Comparison of ENCODE assay signal across 11 mouse cellular contexts in genomic region chr16:32821772-32822449, GRCm38 (mm10). TPM values are rescaled to one million over a fixed set of nuclear protein-coding genes. Genes with fewer than 3 reads are reported as not detected.
DNase-seq lines count a peak whose midpoint lies in the region; ATAC-seq lines count a peak whose summit lies in the region.
"Had no signal": no experiment of that assay in that cellular context is flagged by ENCODE, and none has a peak within 500 bp of the region (broad histone marks: within the 10 kb centered on the region; RNA-seq: fewer than 3 reads in every experiment).

No protein-coding gene starts in this region.

- H3K27ac ChIP-seq in limb, embryonic 15.5 days = peak overlapping the region; percentile 44; the same call in 1 of the 2 replicates
- no peak overlapping the region for H3K27ac ChIP-seq in forebrain, embryonic 10.5 days

- peaks cover 5% of the 10 kb centered on the region for H3K27me3 ChIP-seq in megakaryocyte, embryonic 14.5 days (replicated peaks)
- no peaks in the 10 kb centered on the region for H3K27me3 ChIP-seq in limb, embryonic 15.5 days
- H3K27me3 ChIP-seq in forebrain, embryonic 10.5 days (ENCODE audit: poor library complexity, severe bottlenecking) = no peaks in the 10 kb centered on the region

- no peak overlapping the region for H3K4me2 ChIP-seq in limb, embryonic 15.5 days

- ATAC-seq in megakaryocyte, adult 5-6 weeks (ENCODE audit: poor library complexity, severe bottlenecking) = no peak
- no peak for ATAC-seq in limb, embryonic 15.5 days (ENCODE audit: insufficient number of reproducible peaks, low FRiP score, low TSS enrichment, low read depth)

- H3K36me3 ChIP-seq in megakaryocyte, embryonic 14.5 days (replicated peaks; ENCODE audit: low read length) = peaks cover 61% of the 10 kb centered on the region
- peaks cover 47% of the 10 kb centered on the region for H3K36me3 ChIP-seq in limb, embryonic 15.5 days
- peaks cover 53% of the 10 kb centered on the region for H3K36me3 ChIP-seq in forebrain, embryonic 10.5 days (replicated peaks)

- WGBS in limb, embryonic 15.5 days = 57% methylated on average over 10 of the region's 10 CpGs
- 81% methylated on average over 10 of the region's 10 CpGs for WGBS in forebrain, embryonic 10.5 days

- H3K4me3 ChIP-seq in megakaryocyte, embryonic 14.5 days (replicated peaks) = peak overlapping the region; percentile 55
- no peak overlapping the region for H3K4me3 ChIP-seq in limb, embryonic 15.5 days
- no peak overlapping the region for H3K4me3 ChIP-seq in forebrain, embryonic 10.5 days

- H3K4me1 ChIP-seq in megakaryocyte, embryonic 14.5 days = peaks cover 35% of the 10 kb centered on the region
- H3K4me1 ChIP-seq in limb, embryonic 15.5 days = 0 out of 2 replicates have a peak, but pooled peaks cover 2% of the 10 kb centered on the region
- H3K4me1 ChIP-seq in forebrain, embryonic 10.5 days = no peaks in the 10 kb centered on the region; the same call in 1 of the 2 replicates

- peak; percentile 71 to 86 for DNase-seq in heart, adult 18-20 months
- peak; percentile 26 for DNase-seq in yolk sac, embryonic 10.5 days (ENCODE audit: low spot score)
- DNase-seq in forebrain, embryonic 10.5 days (ENCODE audit: extremely low spot score, low spot score) = no peak
- no peak for DNase-seq in layer of hippocampus, adult 9-10 months (ENCODE audit: low spot score)
- DNase-seq in thymus, postnatal 36 days = no peak
- DNase-seq: cerebellum, adult 11-12 months had no signal

- no peaks in the 10 kb centered on the region for H3K9me3 ChIP-seq in megakaryocyte, embryonic 14.5 days
- no peaks in the 10 kb centered on the region for H3K9me3 ChIP-seq in limb, embryonic 15.5 days
- H3K9me3 ChIP-seq in forebrain, embryonic 10.5 days = no peaks in the 10 kb centered on the region
- H3K9me3 ChIP-seq: G1E had no signal

- no peak overlapping the region for H3K9ac ChIP-seq in limb, embryonic 15.5 days

RNA-seq across cellular contexts. Expression of gene Smbd1, which starts 11.6 kb away (rescaled TPM):
- polyA plus RNA-seq in megakaryocyte, embryonic 14.5 days (2012; ENCODE audit: insufficient read depth, low replicate concordance) = not detected in 2 replicates
- not detected in 2 replicates for total RNA-seq in megakaryocyte, adult 5-6 weeks (2015)
- total RNA-seq in megakaryocyte, adult 5-6 weeks (2017) = not detected in 2 replicates
- not detected for total RNA-seq in heart, adult 18-20 months (2021)
- polyA plus RNA-seq in limb, embryonic 15.5 days (2015; fragmentation: Nextera tagmentation; extraction: Ambion mirVana) = not detected in 2 replicates
- not detected in 2 replicates for polyA plus RNA-seq in forebrain, embryonic 10.5 days (2016; fragmentation: Nextera tagmentation; extraction: Ambion mirVana)
- total RNA-seq: G1E; layer of hippocampus, postnatal 25 days had no signal
- polyA plus RNA-seq: G1E had no signal

RNA-seq across cellular contexts. Expression of gene Muc20, which starts 24.7 kb away (rescaled TPM):
- polyA plus RNA-seq in megakaryocyte, embryonic 14.5 days (2012; ENCODE audit: insufficient read depth, low replicate concordance) = not detected in 2 replicates
- 0.87 and 2.0 TPM in 2 replicates for total RNA-seq in megakaryocyte, adult 5-6 weeks (2015)
- total RNA-seq in megakaryocyte, adult 5-6 weeks (2017) = 0.29 TPM in 1 of 2 replicates, not detected in the other
- total RNA-seq in heart, adult 18-20 months (2021) = under 1 TPM; 0.30 to 0.44 TPM
- 0.15 TPM in 1 of 2 replicates, not detected in the other for polyA plus RNA-seq in limb, embryonic 15.5 days (2015; fragmentation: Nextera tagmentation; extraction: Ambion mirVana)
- polyA plus RNA-seq in forebrain, embryonic 10.5 days (2016; fragmentation: Nextera tagmentation; extraction: Ambion mirVana) = not detected in 2 replicates
- total RNA-seq: layer of hippocampus, postnatal 25 days had no signal
- polyA plus RNA-seq: G1E had no signal

RNA-seq across cellular contexts. Expression of gene Fyttd1, which starts 55.4 kb away (rescaled TPM):
- polyA plus RNA-seq in megakaryocyte, embryonic 14.5 days (2012; ENCODE audit: insufficient read depth, low replicate concordance) = 22.1 and 57.2 TPM in 2 replicates
- total RNA-seq in megakaryocyte, adult 5-6 weeks (2015) = 23.1 and 26.1 TPM in 2 replicates
- total RNA-seq in megakaryocyte, adult 5-6 weeks (2017) = 24.1 and 35.0 TPM in 2 replicates
- total RNA-seq in heart, adult 18-20 months (2021) = 100 to 1,000 TPM; 105 to 106 TPM
- 102 TPM in 2 replicates for polyA plus RNA-seq in limb, embryonic 15.5 days (2015; fragmentation: Nextera tagmentation; extraction: Ambion mirVana)
- polyA plus RNA-seq in forebrain, embryonic 10.5 days (2016; fragmentation: Nextera tagmentation; extraction: Ambion mirVana) = 99.0 and 101 TPM in 2 replicates

RNA-seq across cellular contexts. Expression of gene Rubcn, which starts 55.7 kb away (rescaled TPM):
- 5.3 and 9.9 TPM in 2 replicates for polyA plus RNA-seq in megakaryocyte, embryonic 14.5 days (2012; ENCODE audit: insufficient read depth, low replicate concordance)
- 12.4 and 18.8 TPM in 2 replicates for total RNA-seq in megakaryocyte, adult 5-6 weeks (2015)
- 22.8 and 22.9 TPM in 2 replicates for total RNA-seq in megakaryocyte, adult 5-6 weeks (2017)
- total RNA-seq in heart, adult 18-20 months (2021) = 10 to 100 TPM; 28.3 to 29.7 TPM
- polyA plus RNA-seq in limb, embryonic 15.5 days (2015; fragmentation: Nextera tagmentation; extraction: Ambion mirVana) = 22.7 and 24.2 TPM in 2 replicates
- polyA plus RNA-seq in forebrain, embryonic 10.5 days (2016; fragmentation: Nextera tagmentation; extraction: Ambion mirVana) = 18.0 and 19.9 TPM in 2 replicates

Comparison
In these comparisons a context has a peak if more than half of its experiments do, and no peak if none do; other contexts are left out.
1. DNase-seq: peak in heart, adult 18-20 months (2 of 2) and yolk sac, embryonic 10.5 days (single experiment); none in forebrain, embryonic 10.5 days (single experiment), layer of hippocampus, adult 9-10 months (single experiment) and thymus, postnatal 36 days (0 of 2).